Mouse (Mus musculus) small intestine, adult 2 months (tissue): ENCODE measurements around the gene Olfr319.

Source experiments
- CTCF ChIP-seq: fragments of 200-500 bp; IDR thresholded peaks from 2 replicates; pipeline ENCODE4 v1.5.1; 2012; ENCODE audit warnings: low read depth, mild to moderate bottlenecking, control low read depth, inconsistent platforms, low read length, moderate library complexity, mixed read lengths; ENCODE audit not compliant: insufficient replicate concordance, insufficient read length; ENCODE audit errors: extremely low read depth
- POLR2A ChIP-seq: fragments of 200-500 bp; IDR thresholded peaks from 2 replicates; pipeline ENCODE4 v1.6.1; 2012; ENCODE audit warnings: low read depth, mild to moderate bottlenecking, control low read depth, inconsistent platforms, low read length, moderate library complexity

- TF ChIP-seq POLR2A (no peak), CTCF (no peak)
Observed at GRCm38 (mm10) chr11:58723914-58724313, 25.0 kb downstream of the Olfr319 start, which contains the start of gene Olfr318.
